Mouse (Mus musculus): Measurements from ENCODE around the gene Mat2a.

Mat2a gene

DNA sequence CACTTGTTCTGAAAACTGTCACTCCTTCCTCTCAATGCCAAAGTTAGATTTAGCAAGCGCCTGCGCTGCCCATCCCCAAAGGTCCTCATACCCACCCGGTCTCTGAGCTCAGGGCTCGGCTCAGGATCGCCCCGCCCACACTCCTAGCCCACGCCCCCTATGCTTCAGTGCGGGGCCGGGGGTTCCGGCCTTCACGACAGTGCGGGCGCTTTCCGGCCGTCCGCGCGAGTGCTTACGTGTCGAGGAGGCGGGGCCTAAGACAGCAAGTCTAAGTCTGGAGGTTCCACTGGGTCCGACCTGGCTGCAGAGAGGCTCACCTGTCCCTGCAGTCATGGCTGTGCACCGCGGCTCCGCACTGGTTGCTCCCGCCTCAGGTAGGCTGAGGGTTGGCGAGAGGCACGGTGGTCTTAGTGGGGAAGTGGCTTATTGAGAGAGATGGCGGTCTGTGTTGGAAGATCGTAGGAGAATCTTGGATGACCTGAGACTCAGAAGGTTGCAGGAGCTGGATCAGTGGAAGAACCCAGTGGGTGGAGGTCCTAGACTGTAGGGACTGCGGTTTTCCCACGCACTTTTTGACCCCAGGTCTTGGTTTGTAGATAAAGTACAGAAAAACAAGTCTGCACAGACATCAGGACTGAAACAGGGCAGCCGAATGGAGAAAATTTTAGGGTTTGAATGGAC, 25.1 kb downstream of the Mat2a start, which contains the start of gene Ggcx:
Gene Ggcx, plus strand, starts transcription at position 233 of the 681 bp plus-strand sequence.
- peak; percentile 97 for DNase-seq

GRCm38 (mm10) chr6:72410518-72410917, 28.8 kb downstream of the Mat2a start:
- no peak for DNase-seq

DNA sequence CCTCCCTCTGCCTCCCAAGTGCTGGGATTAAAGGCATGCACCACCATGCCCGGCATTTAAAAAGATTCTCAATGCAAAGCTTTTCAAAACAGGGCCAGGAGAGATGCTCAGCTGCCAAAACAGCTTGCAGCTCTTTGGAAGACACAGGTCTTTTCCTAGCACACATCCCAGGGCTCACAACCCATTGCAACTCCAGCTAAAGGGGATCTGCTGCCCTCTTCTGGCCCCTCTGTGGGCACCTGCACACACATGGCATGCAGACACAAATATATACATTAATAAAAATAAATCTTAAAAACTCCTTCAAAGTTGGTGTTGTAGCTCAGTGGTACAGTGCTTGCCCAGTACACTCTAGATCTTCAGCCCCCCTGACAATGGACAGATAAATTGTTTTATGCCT, 29.4 kb downstream of the Mat2a start:
- DNase-seq: no peak

DNA sequence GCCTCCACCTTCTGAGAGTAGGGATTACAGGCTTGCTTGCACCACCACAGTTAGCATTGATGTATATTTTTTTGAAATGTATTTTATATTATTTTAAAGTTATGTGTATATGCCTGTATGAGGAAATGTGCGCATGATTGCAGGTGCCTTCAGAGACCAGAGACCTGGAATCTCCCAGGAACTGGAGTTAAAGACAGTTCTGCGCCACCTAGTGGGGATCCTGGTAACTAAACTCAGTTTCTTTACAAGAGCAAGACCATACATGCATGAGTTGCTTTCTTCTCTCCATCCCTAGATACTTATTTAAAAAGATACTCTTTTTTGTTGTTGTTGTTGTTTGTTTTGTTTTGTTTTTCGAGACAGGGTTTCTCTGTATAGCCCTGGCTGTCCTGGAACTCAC, 29.8 kb downstream of the Mat2a start:
- peak; percentile 81 for DNase-seq

GRCm38 (mm10) chr6:72407119-72407518, 32.2 kb downstream of the Mat2a start:
- DNase-seq: peak; percentile 91

GRCm38 (mm10) chr6:72405356-72405755, 34.0 kb downstream of the Mat2a start:
- no peak for DNase-seq

GRCm38 (mm10) chr6:72401875-72402274, 37.5 kb downstream of the Mat2a start:
- DNase-seq: peak; percentile 91

- no peak for DNase-seq
Measured at GRCm38 (mm10) chr6:72399967-72400366, 39.4 kb downstream of the Mat2a start.

DNA sequence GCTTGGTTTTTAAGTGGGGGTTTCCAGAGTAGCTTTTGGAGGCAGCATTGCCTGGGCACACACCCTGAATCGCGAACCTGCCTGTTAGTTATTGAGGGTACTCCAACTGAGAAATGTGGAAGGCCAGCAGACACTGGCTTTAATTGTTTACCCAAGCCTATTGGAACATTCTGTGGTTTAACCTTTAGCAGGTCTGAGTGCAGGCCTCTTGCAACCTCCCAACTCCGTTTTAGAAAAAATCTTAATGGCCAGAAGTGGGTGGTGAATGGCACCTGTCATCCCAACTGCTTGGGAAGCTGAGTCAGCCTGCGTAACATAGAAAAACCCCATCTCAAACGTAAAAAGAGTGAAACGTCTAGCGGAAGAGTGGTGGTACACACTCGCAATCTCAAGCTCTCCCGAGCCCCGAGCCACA, 42.5 kb downstream of the Mat2a start:
- no peak for DNase-seq

GRCm38 (mm10) chr6:72392341-72392740, 47.0 kb downstream of the Mat2a start:
- no peak for DNase-seq

- DNase-seq: peak; percentile 96
Measured at GRCm38 (mm10) chr6:72390795-72391521, 48.4 kb downstream of the Mat2a start.

DNA sequence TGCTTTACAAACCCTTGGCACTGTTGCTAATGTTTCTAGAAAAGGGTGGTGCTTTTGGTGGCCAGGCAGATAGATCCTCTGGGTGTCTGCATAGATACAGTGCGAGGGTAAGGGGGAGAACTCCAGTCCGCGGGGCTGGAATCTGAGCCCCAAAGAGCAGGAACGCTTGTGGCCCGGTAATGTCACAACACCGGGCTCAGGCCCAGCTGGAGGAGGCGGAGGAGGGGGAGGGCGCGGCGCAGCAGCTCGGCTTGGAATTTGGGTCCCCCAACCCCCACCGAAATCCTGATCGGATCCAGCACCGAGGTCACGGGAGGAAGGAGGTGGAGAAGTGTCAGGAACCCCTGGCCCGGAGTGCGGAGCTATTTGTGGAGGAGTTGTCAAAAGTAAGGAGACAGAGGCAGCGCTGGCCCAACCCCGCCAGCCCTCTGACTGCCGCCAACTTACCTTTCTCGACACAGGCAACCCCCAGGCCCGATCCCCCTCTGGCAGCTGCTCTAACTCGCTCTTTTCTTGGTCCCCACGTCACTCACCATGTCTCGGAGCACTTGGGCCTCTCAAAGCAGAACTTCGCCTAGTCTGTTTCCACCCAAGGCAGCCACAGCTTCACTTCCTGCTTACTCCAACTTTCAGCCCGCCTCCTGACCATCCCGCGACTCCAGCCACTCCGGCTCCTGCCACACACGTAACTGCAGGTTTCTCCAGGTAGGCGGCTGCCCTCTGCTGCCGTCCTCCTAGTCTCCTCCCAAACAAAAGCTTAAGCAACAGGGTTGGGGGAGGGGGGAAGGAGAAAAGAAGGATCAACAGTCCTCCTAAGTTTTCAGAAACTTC, 49.2 kb downstream of the Mat2a start, which contains the start of gene Vamp8:
Gene Vamp8, minus strand, starts transcription at position 763 of the 831 bp plus-strand sequence.
- DNase-seq: peak; percentile 94

DNA sequence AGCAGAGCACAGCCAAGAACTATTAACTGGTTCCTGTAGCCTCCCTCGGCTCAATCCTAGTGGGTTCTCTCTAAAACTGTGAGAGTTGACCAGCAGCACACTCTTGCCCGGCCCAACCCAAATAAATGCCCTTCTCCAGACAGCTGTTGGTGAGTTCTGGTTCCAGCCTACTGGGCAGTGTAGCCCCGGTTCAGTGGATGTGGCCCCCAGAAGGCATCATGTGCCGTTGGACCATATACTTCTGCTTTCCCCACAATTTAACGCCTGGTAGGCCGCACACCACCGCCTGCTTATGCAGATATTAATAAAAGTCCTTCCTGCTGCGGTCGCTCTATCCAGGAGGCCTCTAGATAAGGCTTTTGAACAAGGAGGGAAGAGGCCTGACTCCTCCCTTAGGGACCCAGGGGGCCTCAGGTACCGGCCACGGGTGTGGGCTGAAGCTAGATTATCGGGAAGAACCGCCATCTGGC, 49.9 kb downstream of the Mat2a start:
- no peak for DNase-seq

DNA sequence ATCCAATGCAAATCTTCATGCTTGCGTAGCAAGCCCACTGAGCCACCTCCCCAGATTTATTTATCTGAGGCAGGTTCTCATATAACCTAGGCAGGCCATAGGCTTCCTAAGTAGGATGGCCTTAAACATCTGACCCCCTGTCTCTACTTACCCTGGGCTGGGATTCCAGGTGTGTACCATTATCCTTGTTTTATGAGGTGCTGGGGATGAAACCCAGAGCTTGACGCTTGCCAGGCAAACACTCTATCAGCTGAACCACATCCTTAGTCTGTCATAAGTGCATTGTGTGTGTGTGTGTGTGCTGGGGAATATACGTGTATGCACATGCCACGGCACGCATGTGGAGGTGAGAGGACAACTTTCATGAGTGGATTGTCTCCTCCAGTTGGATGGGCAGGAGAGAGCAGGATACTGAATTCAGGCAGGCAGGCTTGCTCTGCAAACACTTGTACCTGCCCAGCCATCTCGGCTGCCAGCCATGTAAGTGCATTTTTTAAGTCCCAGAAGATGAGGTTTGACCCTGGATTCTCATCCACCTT, 50.5 kb downstream of the Mat2a start:
- DNase-seq: no peak

GRCm38 (mm10) chr6:72388266-72388665, 51.1 kb downstream of the Mat2a start:
- DNase-seq: no peak

DNA sequence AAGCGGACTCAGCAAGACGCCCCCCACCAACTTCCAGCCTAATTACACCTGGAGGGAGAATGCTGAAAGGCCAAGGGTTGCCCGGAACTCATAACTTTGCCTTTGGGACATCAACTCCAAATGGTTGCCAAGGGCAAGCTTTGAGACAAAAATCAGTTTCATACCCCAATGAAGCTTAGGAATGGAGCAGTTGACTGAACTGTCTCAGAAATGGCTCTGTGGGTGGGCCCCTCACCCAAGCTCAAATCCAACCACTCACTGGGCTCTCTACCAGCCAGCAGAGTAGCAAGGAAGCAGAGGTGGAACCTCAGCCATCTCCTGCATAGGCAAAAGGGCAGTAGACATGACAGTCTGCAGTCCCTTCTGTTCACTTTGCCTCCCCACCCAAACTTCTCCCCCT, 51.5 kb downstream of the Mat2a start:
- no peak for DNase-seq

- DNase-seq: no peak
Measured at GRCm38 (mm10) chr6:72386561-72386960, 52.8 kb downstream of the Mat2a start.

- DNase-seq: no peak
Measured at GRCm38 (mm10) chr6:72385258-72385657, 54.1 kb downstream of the Mat2a start.

DNA sequence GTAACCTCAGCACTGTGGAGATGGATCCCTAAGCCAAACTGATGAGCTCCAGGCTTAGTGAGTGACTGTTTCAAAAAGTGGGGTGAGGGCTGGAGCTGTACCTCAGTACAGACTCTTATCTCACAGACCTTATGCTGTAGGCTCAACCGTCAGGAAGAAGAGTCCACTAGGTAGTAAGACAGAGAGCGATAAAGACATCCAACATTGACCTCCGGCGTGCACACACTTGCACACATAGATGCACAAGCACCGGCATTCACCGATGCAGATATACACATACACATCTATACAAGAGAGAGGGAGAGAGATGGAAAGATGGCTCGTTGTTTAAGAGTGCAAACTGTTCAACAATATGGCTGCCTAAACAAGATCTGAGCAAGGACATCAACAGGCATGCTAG, 55.4 kb downstream of the Mat2a start:
- DNase-seq: no peak

DNA sequence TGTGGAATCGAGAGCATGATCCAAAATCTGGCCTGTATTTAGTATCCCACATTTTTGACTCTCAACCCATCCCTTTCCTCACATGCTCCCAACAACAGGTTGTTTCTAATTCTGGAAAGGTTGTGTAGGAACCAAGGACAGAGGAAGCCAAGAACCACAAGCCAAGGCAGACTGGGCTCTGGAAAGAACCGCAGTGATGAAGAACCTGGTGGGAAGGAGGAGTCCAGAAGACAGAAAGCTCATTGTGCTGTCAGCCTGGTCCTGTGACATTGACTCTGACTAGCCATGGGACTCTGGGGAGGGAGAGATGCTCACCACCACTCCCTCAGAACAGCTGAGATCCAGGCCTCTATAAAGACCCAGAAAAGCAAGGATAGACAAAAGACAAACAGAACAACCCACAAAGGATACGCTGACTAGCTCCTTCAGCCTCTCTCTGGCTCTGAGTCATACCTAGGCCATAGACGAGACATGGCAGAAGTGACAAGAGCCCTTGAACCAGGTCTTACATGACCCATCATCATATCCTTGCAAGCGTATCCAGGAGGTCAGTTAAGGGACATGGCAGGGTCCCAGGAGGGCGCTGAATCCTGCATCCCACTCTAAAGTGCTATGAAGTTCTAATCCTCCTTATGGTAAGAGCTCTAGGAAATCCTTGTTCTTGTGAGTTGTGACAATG, 56.1 kb downstream of the Mat2a start:
- DNase-seq: no peak

Data from kidney, adult 9 months (tissue).